ENCODE assay signal across 8 mouse cellular contexts in the genomic region with DNA sequence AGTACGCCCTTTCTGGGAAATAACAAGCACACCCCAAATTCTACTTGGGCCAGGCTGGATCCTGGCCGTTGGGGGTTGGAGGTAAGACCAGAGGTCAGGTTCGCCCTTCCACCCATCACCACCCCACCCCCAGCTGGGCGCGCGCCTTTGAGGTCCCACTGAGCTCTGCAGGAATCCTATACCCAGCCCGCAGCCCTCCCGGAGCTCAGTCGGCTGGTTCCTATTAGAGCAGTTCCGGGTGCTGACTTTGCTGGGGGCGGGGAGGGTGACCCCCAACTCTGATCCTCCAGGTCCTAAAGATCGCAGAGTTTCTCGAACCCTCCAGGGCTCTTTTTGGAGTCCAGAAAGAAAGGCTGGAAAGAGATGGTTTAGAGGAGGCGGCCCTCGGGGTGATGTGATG. TPM values are rescaled to one million over a fixed set of nuclear protein-coding genes. Genes with fewer than 3 reads are reported as not detected.
DNase-seq lines count a peak whose midpoint lies in the region; ATAC-seq and TF ChIP-seq lines count a peak whose summit lies in the region.

No protein-coding gene starts in this region.

- ATAC-seq in lung, embryonic 15.5 days (ENCODE audit: borderline replicate concordance, extremely low read depth, low FRiP score, low TSS enrichment), result peak; percentile 25; the same call in 1 of the 2 replicates
- ATAC-seq in forebrain, embryonic 13.5 days, result peak; percentile 39; the same call in 1 of the 2 replicates
- ATAC-seq in limb, embryonic 13.5 days (ENCODE audit: low FRiP score, low read depth), result peak; percentile 60

- no peaks in the 10 kb centered on the region for H3K9me3 ChIP-seq in lung, embryonic 15.5 days
- no peaks in the 10 kb centered on the region for H3K9me3 ChIP-seq in forebrain, embryonic 13.5 days (replicated peaks)
- no peaks in the 10 kb centered on the region for H3K9me3 ChIP-seq in limb, embryonic 13.5 days

- no peak for TF ChIP-seq POLR2A in small intestine, adult 2 months (IDR thresholded peaks at IDR 0.05; ENCODE audit: low read depth, low read length)

- peaks cover 65% of the 10 kb centered on the region for H3K4me1 ChIP-seq in lung, embryonic 15.5 days
- peaks cover 32% of the 10 kb centered on the region for H3K4me1 ChIP-seq in forebrain, embryonic 13.5 days
- H3K4me1 ChIP-seq in limb, embryonic 13.5 days, result peaks cover 53% of the 10 kb centered on the region
- H3K4me1 ChIP-seq in small intestine, adult 2 months (ENCODE audit: control insufficient read depth, insufficient read depth, insufficient read length, low read length), result peaks cover 15% of the 10 kb centered on the region

- H3K4me3 ChIP-seq in lung, embryonic 15.5 days, result peak overlapping the region; percentile 65
- H3K4me3 ChIP-seq in forebrain, embryonic 13.5 days, result peak overlapping the region; percentile 42
- H3K4me3 ChIP-seq in limb, embryonic 13.5 days, result peak overlapping the region; percentile 73
- H3K4me3 ChIP-seq in small intestine, adult 2 months (ENCODE audit: low read depth, low read length), result peak overlapping the region; percentile 61

- H3K4me2 ChIP-seq in lung, embryonic 15.5 days, result peak overlapping the region; percentile 79
- H3K4me2 ChIP-seq in forebrain, embryonic 13.5 days, result peak overlapping the region; percentile 66
- H3K4me2 ChIP-seq in limb, embryonic 13.5 days (replicated peaks), result peak overlapping the region; percentile 86

- peak overlapping the region; percentile 80 for H3K27ac ChIP-seq in lung, embryonic 15.5 days
- no peak overlapping the region for H3K27ac ChIP-seq in forebrain, embryonic 13.5 days
- peak overlapping the region; percentile 79 for H3K27ac ChIP-seq in limb, embryonic 13.5 days
- H3K27ac ChIP-seq in small intestine, adult 2 months (ENCODE audit: insufficient read depth, low read depth, low read length), result no peak overlapping the region

- no peaks in the 10 kb centered on the region for H3K27me3 ChIP-seq in lung, embryonic 15.5 days
- H3K27me3 ChIP-seq in forebrain, embryonic 13.5 days, result peaks cover 40% of the 10 kb centered on the region
- H3K27me3 ChIP-seq in limb, embryonic 13.5 days, result no peaks in the 10 kb centered on the region
- H3K27me3 ChIP-seq in small intestine, adult 2 months (ENCODE audit: control insufficient read depth, insufficient read depth, low read length), result peaks cover 26% of the 10 kb centered on the region

- no peak for DNase-seq in lung, postnatal 25 days (ENCODE audit: low spot score)
- DNase-seq in urinary bladder, postnatal 25 days (ENCODE audit: low spot score), result no peak
- DNase-seq in cerebellum, postnatal 14 days, result no peak
- no peak for DNase-seq in cerebellum, adult 8-10 months

- 2% methylated on average over 15 of the region's 15 CpGs for WGBS in lung, embryonic 15.5 days
- WGBS in forebrain, embryonic 13.5 days, result 6% methylated on average over 15 of the region's 15 CpGs
- WGBS in limb, embryonic 13.5 days, result under 1% methylated on average over 15 of the region's 15 CpGs
- 14% methylated on average over 15 of the region's 15 CpGs for WGBS in small intestine, adult 2 months

- H3K9ac ChIP-seq in lung, embryonic 15.5 days, result peak overlapping the region; percentile 62
- no peak overlapping the region for H3K9ac ChIP-seq in forebrain, embryonic 13.5 days
- H3K9ac ChIP-seq in limb, embryonic 13.5 days, result peak overlapping the region; percentile 84

- TF ChIP-seq CTCF in small intestine, adult 2 months (IDR thresholded peaks at IDR 0.05; ENCODE audit: extremely low read depth, insufficient read length, insufficient replicate concordance, low read depth, low read length), result no peak

- no peaks in the 10 kb centered on the region for H3K36me3 ChIP-seq in lung, embryonic 15.5 days
- no peaks in the 10 kb centered on the region for H3K36me3 ChIP-seq in forebrain, embryonic 13.5 days (ENCODE audit: poor library complexity, severe bottlenecking)
- H3K36me3 ChIP-seq in limb, embryonic 13.5 days, result no peaks in the 10 kb centered on the region; the same call in 1 of the 2 replicates
- no peaks in the 10 kb centered on the region for H3K36me3 ChIP-seq in small intestine, adult 2 months (ENCODE audit: control insufficient read depth, insufficient read depth, low read length)

RNA-seq across cellular contexts. Expression of gene Wdr86, which starts 0.5 kb away (rescaled TPM):
- 36.3 and 37.2 TPM in 2 replicates for polyA plus RNA-seq in lung, embryonic 15.5 days (2015; fragmentation: Nextera tagmentation; extraction: Ambion mirVana)
- polyA plus RNA-seq in forebrain, embryonic 13.5 days (2015; fragmentation: Nextera tagmentation; extraction: Ambion mirVana), result 2.6 and 3.0 TPM in 2 replicates
- polyA plus RNA-seq in limb, embryonic 13.5 days (2015; fragmentation: Nextera tagmentation; extraction: Ambion mirVana), result 38.3 and 39.6 TPM in 2 replicates
- polyA plus RNA-seq in small intestine, adult 2 months (2012; rRNA removed), result 1.3 and 2.5 TPM in 2 replicates

RNA-seq across cellular contexts. Expression of gene Crygn, which starts 26.8 kb away (rescaled TPM):
- polyA plus RNA-seq in lung, embryonic 15.5 days (2015; fragmentation: Nextera tagmentation; extraction: Ambion mirVana), result 2.0 and 2.2 TPM in 2 replicates
- polyA plus RNA-seq in forebrain, embryonic 13.5 days (2015; fragmentation: Nextera tagmentation; extraction: Ambion mirVana), result not detected in 2 replicates
- 1.8 and 3.8 TPM in 2 replicates for polyA plus RNA-seq in limb, embryonic 13.5 days (2015; fragmentation: Nextera tagmentation; extraction: Ambion mirVana)
- polyA plus RNA-seq in small intestine, adult 2 months (2012; rRNA removed), result 0.37 TPM in 1 of 2 replicates, not detected in the other

RNA-seq across cellular contexts. Expression of gene Nub1, which starts 45.7 kb away (rescaled TPM):
- 33.5 and 33.9 TPM in 2 replicates for polyA plus RNA-seq in lung, embryonic 15.5 days (2015; fragmentation: Nextera tagmentation; extraction: Ambion mirVana)
- 40.5 and 40.9 TPM in 2 replicates for polyA plus RNA-seq in forebrain, embryonic 13.5 days (2015; fragmentation: Nextera tagmentation; extraction: Ambion mirVana)
- 30.8 and 34.3 TPM in 2 replicates for polyA plus RNA-seq in limb, embryonic 13.5 days (2015; fragmentation: Nextera tagmentation; extraction: Ambion mirVana)
- polyA plus RNA-seq in small intestine, adult 2 months (2012; rRNA removed), result 15.4 and 44.1 TPM in 2 replicates

Comparison
In these comparisons a context has a peak if more than half of its experiments do, and no peak if none do; other contexts are left out.
1. H3K27ac ChIP-seq: peak in lung, embryonic 15.5 days (single experiment) and limb, embryonic 13.5 days (single experiment); none in forebrain, embryonic 13.5 days (single experiment) and small intestine, adult 2 months (single experiment).
2. Peak in every context shown above with its lines, with median percentiles within 50 percentile points of each other: ATAC-seq, H3K4me2 ChIP-seq and H3K4me3 ChIP-seq.